Mouse (Mus musculus) c-Kit-negative CD71-positive TER-119-positive erythroid progenitor cells, embryonic 14.5 days (primary cell): Measurements from ENCODE around the gene Bckdhb.
A peak's percentile ranks its signal among the peaks of the same experiment; 100 is the strongest.

Experiments used
- DNase-seq: peaks from one replicate; pipeline ENCODE4 v3.0.0-alpha.2; 2013; ENCODE audit warnings: low read depth, low spot score

Gene Bckdhb

GRCm38 (mm10) chr9:84107045-84107813 lies 182.3 kb downstream of the Bckdhb start:
- DNase-seq, result no peak

GRCm38 (mm10) chr9:84108534-84108933 lies 183.6 kb downstream of the Bckdhb start:
- no peak for DNase-seq

GRCm38 (mm10) chr9:84109777-84110478 lies 185.0 kb downstream of the Bckdhb start:
- DNase-seq, result no peak

- DNase-seq, result no peak
Observed at GRCm38 (mm10) chr9:84110616-84111015, 185.7 kb downstream of the Bckdhb start.

- DNase-seq, result no peak
Observed at GRCm38 (mm10) chr9:84112319-84112718, 187.4 kb downstream of the Bckdhb start.

GRCm38 (mm10) chr9:84112842-84113568 lies 188.1 kb downstream of the Bckdhb start:
- peak; percentile 15 for DNase-seq

GRCm38 (mm10) chr9:84114254-84114653 lies 189.3 kb downstream of the Bckdhb start:
- no peak for DNase-seq

GRCm38 (mm10) chr9:84117337-84117736 lies 192.4 kb downstream of the Bckdhb start:
- DNase-seq, result no peak

- DNase-seq, result no peak
Observed at GRCm38 (mm10) chr9:84124996-84125395, 200.1 kb downstream of the Bckdhb start.

GRCm38 (mm10) chr9:84130338-84130737 lies 205.4 kb downstream of the Bckdhb start:
- no peak for DNase-seq

GRCm38 (mm10) chr9:84135062-84135461 lies 210.1 kb downstream of the Bckdhb start:
- DNase-seq, result no peak

- DNase-seq, result no peak
Observed at GRCm38 (mm10) chr9:84137192-84137591, 212.2 kb downstream of the Bckdhb start.

- no peak for DNase-seq
Observed at GRCm38 (mm10) chr9:84148124-84148523, 223.2 kb downstream of the Bckdhb start.
